Mouse (Mus musculus) hindbrain, embryonic 16.5 days (tissue): Measurements from ENCODE around the gene Nme7. TPM values are rescaled to one million over a fixed set of nuclear protein-coding genes. Genes with fewer than 3 reads are reported as not detected.

ENCODE experiments used
- ATAC-seq: fragments of 200-750 bp; cut with Nextera tagmentation; 2 replicates; pipeline ENCODE4 v1.8.0; 2017; ENCODE audit warnings: moderate TSS enrichment, moderate library complexity
- H3K27ac ChIP-seq: fragments of 300-500 bp; sonication (generic); 2 replicates; pipeline ENCODE4 v1.5.1; 2014; ENCODE audit warnings: low read depth, mild to moderate bottlenecking, control low read depth, low read length, moderate library complexity
- H3K27me3 ChIP-seq: fragments of 300-500 bp; sonication (generic); replicated peaks from 2 replicates; pipeline ENCODE4 v1.6.1; 2014; ENCODE audit warnings: low read length; ENCODE audit not compliant: control insufficient read depth, insufficient read depth
- H3K36me3 ChIP-seq: fragments of 300-500 bp; sonication (generic); 2 replicates; pipeline ENCODE4 v1.6.1; 2014; ENCODE audit warnings: mild to moderate bottlenecking, low read length, moderate library complexity, mixed read lengths; ENCODE audit not compliant: control insufficient read depth, insufficient read depth
- H3K4me1 ChIP-seq: fragments of 300-500 bp; sonication (generic); 2 replicates; pipeline ENCODE4 v1.6.1; 2014; ENCODE audit warnings: low read depth, low read length; ENCODE audit not compliant: control insufficient read depth, insufficient read depth
- H3K4me2 ChIP-seq: fragments of 300-500 bp; sonication (generic); 2 replicates; pipeline ENCODE4 v1.6.1; 2014; ENCODE audit warnings: mild to moderate bottlenecking, low read length, control low read depth, moderate library complexity
- H3K4me3 ChIP-seq: fragments of 300-500 bp; sonication (generic); 2 replicates; pipeline ENCODE4 v1.5.1; 2014; ENCODE audit warnings: mild to moderate bottlenecking, low read length, control low read depth, moderate library complexity
- H3K9ac ChIP-seq: fragments of 300-500 bp; sonication (generic); 2 replicates; pipeline ENCODE4 v1.6.1; 2014; ENCODE audit warnings: low read depth, mild to moderate bottlenecking, control low read depth, low read length, moderate library complexity
- H3K9me3 ChIP-seq: fragments of 300-500 bp; sonication (generic); 2 replicates; pipeline ENCODE4 v1.6.1; 2014; ENCODE audit warnings: mild to moderate bottlenecking, low read length, moderate library complexity; ENCODE audit not compliant: control insufficient read depth
- WGBS: fragments of 180-500 bp; shearing (Covaris S2); extraction: QIAGEN DNeasy Blood & Tissue Kit; methylation state at CpG from one replicate; pipeline ENCODE4 v1.1.7; 2014; 5-methylcytosine and 5-hydroxymethylcytosine counted together
- polyA plus RNA-seq: library from polyadenylated mRNA; unstranded; fragments of >200 nt; fragmentation: Nextera tagmentation; extraction: Ambion mirVana; gene quantifications from 2 replicates; pipeline ENCODE4 v1.2.1, GENCODE M21; 2015

Nme7 gene
- polyA plus RNA-seq, 1 experiment from 2014 or later: 35.8 TPM

GRCm38 (mm10) chr1:164315266-164315665 is 11.3 kb downstream of the Nme7 start:
- Histone ChIP-seq H3K9ac (no peak overlapping the region), H3K36me3 (no peaks in the 10 kb centered on the region; the same call in 1 of the 2 replicates), H3K27me3 (no peaks in the 10 kb centered on the region), H3K4me1 (no peaks in the 10 kb centered on the region), H3K9me3 (no peaks in the 10 kb centered on the region), H3K27ac (no peak overlapping the region), H3K4me3 (no peak overlapping the region), H3K4me2 (no peak overlapping the region)
- WGBS: 81% methylated on average over 8 of the region's 8 CpGs
- no peak for ATAC-seq

GRCm38 (mm10) chr1:164316697-164317096 is 12.8 kb downstream of the Nme7 start:
- Histone ChIP-seq H3K9ac (no peak overlapping the region), H3K9me3 (no peaks in the 10 kb centered on the region), H3K4me2 (no peak overlapping the region), H3K4me3 (no peak overlapping the region), H3K27me3 (no peaks in the 10 kb centered on the region), H3K27ac (no peak overlapping the region), H3K4me1 (no peaks in the 10 kb centered on the region), H3K36me3 (no peaks in the 10 kb centered on the region; the same call in 1 of the 2 replicates)
- ATAC-seq: peak; percentile 74
- WGBS: 33% methylated on average over 3 of the region's 3 CpGs

GRCm38 (mm10) chr1:164317261-164317660 is 13.3 kb downstream of the Nme7 start:
- Histone ChIP-seq H3K4me2 (no peak overlapping the region), H3K27ac (no peak overlapping the region), H3K36me3 (no peaks in the 10 kb centered on the region; the same call in 1 of the 2 replicates), H3K9me3 (no peaks in the 10 kb centered on the region), H3K4me1 (no peaks in the 10 kb centered on the region), H3K4me3 (no peak overlapping the region), H3K27me3 (no peaks in the 10 kb centered on the region), H3K9ac (no peak overlapping the region)
- no peak; the same call in 1 of the 2 replicates for ATAC-seq
- WGBS: 78% methylated on average over 9 of the region's 9 CpGs

- H3K27ac ChIP-seq: no peak overlapping the region
- H3K9me3 ChIP-seq: no peaks in the 10 kb centered on the region
- H3K9ac ChIP-seq: no peak overlapping the region
- 91% methylated on average over 5 of the region's 5 CpGs for WGBS
- no peak for ATAC-seq
- H3K36me3 ChIP-seq: no peaks in the 10 kb centered on the region; the same call in 1 of the 2 replicates
- no peak overlapping the region for H3K4me2 ChIP-seq
- H3K27me3 ChIP-seq: no peaks in the 10 kb centered on the region
- no peaks in the 10 kb centered on the region for H3K4me1 ChIP-seq
- H3K4me3 ChIP-seq: no peak overlapping the region
Observed at GRCm38 (mm10) chr1:164318474-164318873, 14.6 kb downstream of the Nme7 start.

GRCm38 (mm10) chr1:164319542-164320140 is 15.7 kb downstream of the Nme7 start:
- Histone ChIP-seq H3K4me1 (no peaks in the 10 kb centered on the region), H3K9ac (no peak overlapping the region; the same call in 1 of the 2 replicates), H3K27ac (no peak overlapping the region), H3K4me3 (no peak overlapping the region), H3K27me3 (no peaks in the 10 kb centered on the region), H3K4me2 (no peak overlapping the region), H3K9me3 (no peaks in the 10 kb centered on the region), H3K36me3 (no peaks in the 10 kb centered on the region)
- WGBS: 87% methylated on average over 14 of the region's 14 CpGs
- no peak for ATAC-seq

GRCm38 (mm10) chr1:164320731-164321130 is 16.8 kb downstream of the Nme7 start:
- H3K36me3 ChIP-seq: no peaks in the 10 kb centered on the region
- 50% methylated on average over 5 of the region's 5 CpGs for WGBS
- H3K27ac ChIP-seq: peak overlapping the region; percentile 55; the same call in 1 of the 2 replicates
- H3K4me3 ChIP-seq: no peak overlapping the region
- H3K9ac ChIP-seq: no peak overlapping the region
- ATAC-seq: peak; percentile 53; the same call in 1 of the 2 replicates
- no peaks in the 10 kb centered on the region for H3K9me3 ChIP-seq
- H3K4me2 ChIP-seq: no peak overlapping the region
- no peaks in the 10 kb centered on the region for H3K4me1 ChIP-seq
- no peaks in the 10 kb centered on the region for H3K27me3 ChIP-seq

GRCm38 (mm10) chr1:164321408-164321807 is 17.5 kb downstream of the Nme7 start:
- H3K9ac ChIP-seq: no peak overlapping the region
- no peaks in the 10 kb centered on the region for H3K9me3 ChIP-seq
- no peaks in the 10 kb centered on the region for H3K36me3 ChIP-seq
- H3K27ac ChIP-seq: peak overlapping the region; percentile 55
- H3K4me2 ChIP-seq: no peak overlapping the region
- no peaks in the 10 kb centered on the region for H3K27me3 ChIP-seq
- H3K4me1 ChIP-seq: no peaks in the 10 kb centered on the region
- no peak for ATAC-seq
- H3K4me3 ChIP-seq: no peak overlapping the region
- 68% methylated on average over 10 of the region's 10 CpGs for WGBS

GRCm38 (mm10) chr1:164322987-164323650 is 19.2 kb downstream of the Nme7 start:
- no peak overlapping the region for H3K4me2 ChIP-seq
- no peaks in the 10 kb centered on the region for H3K9me3 ChIP-seq
- H3K4me1 ChIP-seq: peaks cover 3% of the 10 kb centered on the region
- no peaks in the 10 kb centered on the region for H3K27me3 ChIP-seq
- WGBS: 88% methylated on average over 8 of the region's 8 CpGs
- no peak overlapping the region for H3K4me3 ChIP-seq
- no peak for ATAC-seq
- H3K36me3 ChIP-seq: no peaks in the 10 kb centered on the region
- no peak overlapping the region for H3K27ac ChIP-seq
- no peak overlapping the region for H3K9ac ChIP-seq

- Histone ChIP-seq H3K4me2 (no peak overlapping the region), H3K4me1 (peaks cover 3% of the 10 kb centered on the region), H3K27ac (no peak overlapping the region), H3K36me3 (no peaks in the 10 kb centered on the region), H3K27me3 (no peaks in the 10 kb centered on the region), H3K9ac (no peak overlapping the region), H3K9me3 (no peaks in the 10 kb centered on the region), H3K4me3 (no peak overlapping the region)
- ATAC-seq: no peak
- 89% methylated on average over 4 of the region's 4 CpGs for WGBS
Observed at GRCm38 (mm10) chr1:164324221-164324620, 20.3 kb downstream of the Nme7 start.
